Mouse (Mus musculus) natural killer cell, adult 2 months (primary cell): Measurements from ENCODE around the gene Ptpre.
A peak's percentile ranks its signal among the peaks of the same experiment; 100 is the strongest.
"Not testable (repeated sequence)": the region's sequence is repeated elsewhere in the genome, so short reads cannot be mapped to it uniquely, and the experiment has no call there.

ENCODE experiments used
- DNase-seq, 2 experiments: peaks; one replicate each; pipeline ENCODE4 v3.0.0; 2022; ENCODE audit warnings: low spot score in 2 of 2

Gene Ptpre

GRCm38 (mm10) chr7:135605002-135605803 is 67.9 kb downstream of the Ptpre start:
- DNase-seq, result peak; percentile 49 to 61

- no peak for DNase-seq
Observed at GRCm38 (mm10) chr7:135605804-135606072, 68.5 kb downstream of the Ptpre start.

GRCm38 (mm10) chr7:135608208-135608607 is 70.9 kb downstream of the Ptpre start:
- DNase-seq, result no peak

- DNase-seq, result no peak
Observed at GRCm38 (mm10) chr7:135609028-135609427, 71.7 kb downstream of the Ptpre start.

- no peak for DNase-seq
Observed at GRCm38 (mm10) chr7:135609655-135610054, 72.4 kb downstream of the Ptpre start.

- DNase-seq, result no peak
Observed at GRCm38 (mm10) chr7:135612276-135612675, 75.0 kb downstream of the Ptpre start.

- DNase-seq, result no peak
Observed at GRCm38 (mm10) chr7:135612801-135613200, 75.5 kb downstream of the Ptpre start.

- DNase-seq, result no peak
Observed at GRCm38 (mm10) chr7:135613380-135613779, 76.1 kb downstream of the Ptpre start.

- no peak for DNase-seq
Observed at GRCm38 (mm10) chr7:135614892-135615291, 77.6 kb downstream of the Ptpre start.

- not testable (repeated sequence) for DNase-seq
Observed at GRCm38 (mm10) chr7:135616479-135616878, 79.2 kb downstream of the Ptpre start.

- DNase-seq, result no peak
Observed at GRCm38 (mm10) chr7:135617776-135618175, 80.5 kb downstream of the Ptpre start.

GRCm38 (mm10) chr7:135621649-135622048 is 84.4 kb downstream of the Ptpre start:
- DNase-seq, result no peak

- no peak for DNase-seq
Observed at GRCm38 (mm10) chr7:135622241-135622640, 85.0 kb downstream of the Ptpre start.

GRCm38 (mm10) chr7:135624854-135625253 is 87.6 kb downstream of the Ptpre start:
- peak; percentile 23 to 34 for DNase-seq

- no peak for DNase-seq
Observed at GRCm38 (mm10) chr7:135628363-135628762, 91.1 kb downstream of the Ptpre start.

- DNase-seq, result no peak
Observed at GRCm38 (mm10) chr7:135629019-135629418, 91.7 kb downstream of the Ptpre start.

GRCm38 (mm10) chr7:135631776-135632552 is 94.7 kb downstream of the Ptpre start:
- peak; percentile 65 to 71 for DNase-seq

- no peak for DNase-seq
Observed at GRCm38 (mm10) chr7:135632716-135633258, 95.5 kb downstream of the Ptpre start.

GRCm38 (mm10) chr7:135634851-135635624 is 97.8 kb downstream of the Ptpre start:
- DNase-seq, result no peak

- no peak for DNase-seq
Observed at GRCm38 (mm10) chr7:135637406-135637980, 100.2 kb downstream of the Ptpre start.

- no peak for DNase-seq
Observed at GRCm38 (mm10) chr7:135639361-135639760, 102.1 kb downstream of the Ptpre start.
